7 mouse cellular contexts compared by ENCODE assay signal in the genomic region with DNA sequence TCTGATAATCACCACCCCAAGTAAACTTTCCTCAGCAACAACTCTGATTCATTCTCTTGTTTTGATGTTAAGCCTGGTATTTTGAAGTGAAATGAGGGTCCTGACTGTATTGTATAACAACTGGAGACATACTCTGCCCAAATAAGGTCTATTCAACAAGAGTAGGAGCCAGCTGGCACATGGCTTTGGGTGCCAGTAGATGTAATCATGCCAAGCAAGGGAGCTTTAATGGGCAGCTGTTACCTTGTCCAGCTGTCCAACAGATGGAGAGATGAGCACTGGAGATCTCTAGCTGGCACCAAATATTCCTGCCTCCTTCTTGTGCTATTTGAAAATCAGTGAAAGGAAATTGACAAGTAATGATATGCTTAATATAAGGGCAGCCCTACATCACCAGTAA.
"Had no signal": no experiment of that assay in that cellular context is flagged by ENCODE, and none has a peak within 500 bp of the region (broad histone marks: within the 10 kb centered on the region; RNA-seq: fewer than 3 reads in every experiment).

No protein-coding gene starts in this region.

- DNase-seq: kidney, adult 2 months; kidney, postnatal 14 days; layer of hippocampus, postnatal 36 days; lung, embryonic 14.5 days; lung, postnatal 10 days; right cerebral cortex, postnatal 14 days; thymus, postnatal 36 days had no signal
